ENCODE assay signal across 9 mouse cellular contexts in the genomic region with DNA sequence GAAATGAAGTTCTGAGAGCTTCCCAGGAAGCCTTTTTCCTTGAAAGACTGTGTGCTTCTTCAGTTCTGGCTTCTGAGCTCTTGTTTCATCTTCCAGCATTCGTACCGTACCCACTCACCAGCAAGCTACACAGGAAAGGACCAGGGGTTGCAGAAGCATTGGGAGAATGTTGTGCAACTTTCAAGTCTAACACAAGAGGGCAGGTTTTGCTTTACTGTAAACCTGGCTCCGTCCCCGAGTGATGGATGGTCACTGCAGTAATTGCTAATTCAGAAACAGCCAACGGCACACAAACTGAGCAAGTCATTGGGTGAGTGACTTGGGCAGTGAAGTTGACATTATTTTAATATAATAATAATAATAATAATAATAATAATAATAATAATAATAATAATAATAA. TPM values are rescaled to one million over a fixed set of nuclear protein-coding genes. Genes with fewer than 3 reads are reported as not detected.
DNase-seq lines count a peak whose midpoint lies in the region; ATAC-seq lines count a peak whose summit lies in the region.
"Had no signal": no experiment of that assay in that cellular context is flagged by ENCODE, and none has a peak within 500 bp of the region (broad histone marks: within the 10 kb centered on the region; RNA-seq: fewer than 3 reads in every experiment).

No protein-coding gene starts in this region.

- peaks cover 40% of the 10 kb centered on the region for H3K27me3 ChIP-seq in midbrain, embryonic 10.5 days (ENCODE audit: low read depth, poor library complexity, severe bottlenecking)
- H3K27me3 ChIP-seq in midbrain, embryonic 15.5 days (replicated peaks) = no peaks in the 10 kb centered on the region
- H3K27me3 ChIP-seq in forebrain, embryonic 15.5 days = no peaks in the 10 kb centered on the region
- H3K27me3 ChIP-seq in neural tube, embryonic 11.5 days (ENCODE audit: control insufficient read depth, insufficient read depth, low read length) = no peaks in the 10 kb centered on the region

- H3K27ac ChIP-seq in midbrain, embryonic 10.5 days (replicated peaks) = no peak overlapping the region
- H3K27ac ChIP-seq in midbrain, embryonic 15.5 days = no peak overlapping the region
- H3K27ac ChIP-seq in forebrain, embryonic 15.5 days (replicated peaks) = no peak overlapping the region
- no peak overlapping the region for H3K27ac ChIP-seq in neural tube, embryonic 11.5 days (ENCODE audit: low read depth, low read length)
- H3K27ac ChIP-seq: liver, embryonic 15.5 days had no signal

- H3K36me3 ChIP-seq in midbrain, embryonic 10.5 days = no peaks in the 10 kb centered on the region
- no peaks in the 10 kb centered on the region for H3K36me3 ChIP-seq in midbrain, embryonic 15.5 days (replicated peaks)
- H3K36me3 ChIP-seq in forebrain, embryonic 15.5 days = no peaks in the 10 kb centered on the region
- no peaks in the 10 kb centered on the region for H3K36me3 ChIP-seq in neural tube, embryonic 11.5 days (ENCODE audit: control insufficient read depth, insufficient read depth, low read length)
- H3K36me3 ChIP-seq: liver, embryonic 15.5 days had no signal

- 44% methylated on average over 5 of the region's 5 CpGs for WGBS in midbrain, embryonic 10.5 days
- 16% methylated on average over 5 of the region's 5 CpGs for WGBS in midbrain, embryonic 15.5 days
- WGBS in forebrain, embryonic 15.5 days = 10% methylated on average over 5 of the region's 5 CpGs
- WGBS in neural tube, embryonic 11.5 days = 21% methylated on average over 5 of the region's 5 CpGs

- no peak overlapping the region for H3K4me3 ChIP-seq in midbrain, embryonic 10.5 days
- no peak overlapping the region for H3K4me3 ChIP-seq in midbrain, embryonic 15.5 days
- no peak overlapping the region for H3K4me3 ChIP-seq in forebrain, embryonic 15.5 days
- no peak overlapping the region for H3K4me3 ChIP-seq in neural tube, embryonic 11.5 days (ENCODE audit: low read depth, low read length)
- H3K4me3 ChIP-seq: liver, embryonic 15.5 days had no signal

- no peaks in the 10 kb centered on the region for H3K9me3 ChIP-seq in midbrain, embryonic 10.5 days (replicated peaks)
- H3K9me3 ChIP-seq in midbrain, embryonic 15.5 days = no peaks in the 10 kb centered on the region
- H3K9me3 ChIP-seq in forebrain, embryonic 15.5 days = no peaks in the 10 kb centered on the region
- H3K9me3 ChIP-seq in neural tube, embryonic 11.5 days (ENCODE audit: control insufficient read depth, low read length) = no peaks in the 10 kb centered on the region
- H3K9me3 ChIP-seq: liver, embryonic 15.5 days had no signal

- H3K4me2 ChIP-seq in midbrain, embryonic 15.5 days = no peak overlapping the region
- no peak overlapping the region for H3K4me2 ChIP-seq in forebrain, embryonic 15.5 days (replicated peaks)
- no peak overlapping the region for H3K4me2 ChIP-seq in neural tube, embryonic 11.5 days (ENCODE audit: low read depth)
- H3K4me2 ChIP-seq: liver, embryonic 15.5 days had no signal

- ATAC-seq in midbrain, embryonic 15.5 days (replicated peaks) = no peak; the same call in 1 of the 2 replicates
- peak; percentile 26; the same call in 1 of the 2 replicates for ATAC-seq in forebrain, embryonic 15.5 days (replicated peaks)
- peak; percentile 65 for ATAC-seq in neural tube, embryonic 11.5 days (ENCODE audit: insufficient read depth, low FRiP score, low TSS enrichment)

- DNase-seq in midbrain, embryonic 10.5 days (ENCODE audit: low spot score) = peak; percentile 38
- DNase-seq in brain, adult 2 months (ENCODE audit: low read depth, low spot score) = peak; percentile 78
- peak; percentile 31 for DNase-seq in hindlimb bud, embryonic 11.5 days (ENCODE audit: extremely low spot score, low read depth, low spot score)
- DNase-seq in left cerebral cortex, adult 18-20 months (ENCODE audit: low spot score in 2 of 2) = peak; percentile 45 to 52
- DNase-seq in neural tube, embryonic 11.5 days (ENCODE audit: low spot score) = peak; percentile 45
- no peak for DNase-seq in c-Kit-positive CD71-positive TER-119-positive erythroid progenitor cells, embryonic 14.5 days (ENCODE audit: low spot score)

- peaks cover 20% of the 10 kb centered on the region for H3K4me1 ChIP-seq in midbrain, embryonic 10.5 days
- H3K4me1 ChIP-seq in midbrain, embryonic 15.5 days = peaks cover 17% of the 10 kb centered on the region
- peaks cover 16% of the 10 kb centered on the region for H3K4me1 ChIP-seq in forebrain, embryonic 15.5 days
- H3K4me1 ChIP-seq in neural tube, embryonic 11.5 days (ENCODE audit: control insufficient read depth, insufficient read depth, low read length) = no peaks in the 10 kb centered on the region

- H3K9ac ChIP-seq in midbrain, embryonic 15.5 days = no peak overlapping the region
- no peak overlapping the region for H3K9ac ChIP-seq in forebrain, embryonic 15.5 days (replicated peaks)
- H3K9ac ChIP-seq in neural tube, embryonic 11.5 days (ENCODE audit: low read length) = no peak overlapping the region
- H3K9ac ChIP-seq: liver, embryonic 15.5 days had no signal

RNA-seq across cellular contexts. Expression of a gene that starts 46.3 kb away (rescaled TPM):
- polyA plus RNA-seq in midbrain, embryonic 10.5 days (2016; fragmentation: Nextera tagmentation; extraction: Ambion mirVana) = 3.5 TPM in 2 replicates
- polyA plus RNA-seq in midbrain, embryonic 15.5 days (2015; fragmentation: Nextera tagmentation; extraction: Ambion mirVana) = 1.1 and 1.2 TPM in 2 replicates
- polyA plus RNA-seq in forebrain, embryonic 15.5 days (2015; fragmentation: Nextera tagmentation; extraction: Ambion mirVana) = 7.2 and 7.3 TPM in 2 replicates
- total RNA-seq in left cerebral cortex, adult 18-20 months (2021) = under 1 TPM; 0.26 to 0.70 TPM
- 2.1 and 2.6 TPM in 2 replicates for polyA plus RNA-seq in neural tube, embryonic 11.5 days (2014; fragmentation: Nextera tagmentation; extraction: Ambion mirVana)
